Mouse (Mus musculus): ENCODE data around the gene Fhod1. TPM values are rescaled to one million over a fixed set of nuclear protein-coding genes. Genes with fewer than 3 reads are reported as not detected.

Gene Fhod1
- polyA plus RNA-seq, 1 experiment from 2014 or later, result 1.2 TPM

- H3K4me1 ChIP-seq, result peaks cover 69% of the 10 kb centered on the region
- H3K27ac ChIP-seq, result peak overlapping the region; percentile 74
- H3K9ac ChIP-seq, result peak overlapping the region; percentile 77
- WGBS (ENCODE audit: insufficient replicate concordance), result 9% methylated on average over 34 of the region's 34 CpGs
- H3K9me3 ChIP-seq (replicated peaks), result no peaks in the 10 kb centered on the region
- peak overlapping the region; percentile 98 for H3K4me2 ChIP-seq
- H3K36me3 ChIP-seq, result no peaks in the 10 kb centered on the region
- peaks cover 74% of the 10 kb centered on the region for H3K27me3 ChIP-seq (replicated peaks)
- no peak; the same call in 1 of the 2 replicates for ATAC-seq
- H3K4me3 ChIP-seq, result peak overlapping the region; percentile 70
These were observed 934 bp downstream of the Fhod1 start for GRCm38 (mm10) chr8:105346611-105347427.

- peak overlapping the region; percentile 98 for H3K4me2 ChIP-seq
- peaks cover 82% of the 10 kb centered on the region for H3K4me1 ChIP-seq
- 20% methylated on average over 7 of the region's 7 CpGs for WGBS (ENCODE audit: insufficient replicate concordance)
- peaks cover 59% of the 10 kb centered on the region for H3K27me3 ChIP-seq (replicated peaks)
- no peak overlapping the region for H3K4me3 ChIP-seq
- H3K36me3 ChIP-seq, result no peaks in the 10 kb centered on the region
- H3K9ac ChIP-seq, result no peak overlapping the region
- H3K27ac ChIP-seq, result peak overlapping the region; percentile 38; the same call in 1 of the 2 replicates
- no peak for ATAC-seq
- no peaks in the 10 kb centered on the region for H3K9me3 ChIP-seq (replicated peaks)
These were observed 2.4 kb downstream of the Fhod1 start for GRCm38 (mm10) chr8:105345061-105345975.

- Histone ChIP-seq H3K4me2 (no peak overlapping the region), H3K4me3 (no peak overlapping the region), H3K27me3 (replicated peaks) (peaks cover 46% of the 10 kb centered on the region), H3K36me3 (no peaks in the 10 kb centered on the region), H3K27ac (no peak overlapping the region), H3K9ac (no peak overlapping the region; the same call in 1 of the 2 replicates), H3K9me3 (replicated peaks) (no peaks in the 10 kb centered on the region), H3K4me1 (peaks cover 91% of the 10 kb centered on the region)
- WGBS (ENCODE audit: insufficient replicate concordance), result 69% methylated on average over 8 of the region's 8 CpGs
- no peak for ATAC-seq
These were observed 3.8 kb downstream of the Fhod1 start for GRCm38 (mm10) chr8:105343791-105344574.

GRCm38 (mm10) chr8:105342768-105343167 lies 5.0 kb downstream of the Fhod1 start:
- H3K27ac ChIP-seq, result no peak overlapping the region
- no peak overlapping the region for H3K4me2 ChIP-seq
- no peaks in the 10 kb centered on the region for H3K9me3 ChIP-seq (replicated peaks)
- no peak for ATAC-seq
- peaks cover 34% of the 10 kb centered on the region for H3K27me3 ChIP-seq (replicated peaks)
- H3K4me3 ChIP-seq, result no peak overlapping the region
- H3K9ac ChIP-seq, result no peak overlapping the region
- H3K36me3 ChIP-seq, result peaks cover under 1% of the 10 kb centered on the region; the same call in 1 of the 2 replicates
- 51% methylated on average over 4 of the region's 4 CpGs for WGBS (ENCODE audit: insufficient replicate concordance)
- peaks cover 92% of the 10 kb centered on the region for H3K4me1 ChIP-seq

DNA sequence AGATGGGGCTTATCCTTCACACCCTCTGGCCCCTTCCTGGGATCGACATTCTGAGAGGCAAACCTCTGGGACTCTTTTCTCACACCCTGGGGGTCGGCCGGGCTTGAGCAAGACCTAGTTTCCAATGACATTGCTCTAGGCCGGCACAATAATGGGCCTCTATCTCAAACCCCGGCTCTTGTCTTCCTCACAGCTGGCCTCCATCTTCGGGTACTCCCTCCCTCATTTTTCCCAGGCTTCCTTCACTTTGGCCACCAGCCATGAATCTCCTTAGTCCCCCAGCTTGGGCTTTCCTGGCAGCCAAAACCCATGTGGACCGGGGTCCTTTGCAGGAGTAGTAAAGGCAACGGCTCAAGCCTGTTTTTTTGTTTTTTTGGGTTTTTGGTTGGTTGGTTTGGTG lies 6.4 kb downstream of the Fhod1 start:
- H3K36me3 ChIP-seq, result peaks cover 15% of the 10 kb centered on the region
- peaks cover 84% of the 10 kb centered on the region for H3K4me1 ChIP-seq
- H3K4me3 ChIP-seq, result no peak overlapping the region
- H3K4me2 ChIP-seq, result no peak overlapping the region
- H3K9me3 ChIP-seq (replicated peaks), result no peaks in the 10 kb centered on the region
- H3K27me3 ChIP-seq (replicated peaks), result peaks cover 20% of the 10 kb centered on the region
- no peak overlapping the region; the same call in 1 of the 2 replicates for H3K27ac ChIP-seq
- ATAC-seq, result no peak
- H3K9ac ChIP-seq, result no peak overlapping the region
- 62% methylated on average over 8 of the region's 8 CpGs for WGBS (ENCODE audit: insufficient replicate concordance)

- 18% methylated on average over 6 of the region's 6 CpGs for WGBS (ENCODE audit: insufficient replicate concordance)
- Histone ChIP-seq H3K27ac (peak overlapping the region; percentile 59), H3K9me3 (replicated peaks) (no peaks in the 10 kb centered on the region), H3K4me3 (no peak overlapping the region), H3K4me2 (peak overlapping the region; percentile 25; the same call in 1 of the 2 replicates), H3K36me3 (peaks cover 28% of the 10 kb centered on the region), H3K9ac (peak overlapping the region; percentile 23; the same call in 1 of the 2 replicates), H3K27me3 (replicated peaks) (peaks cover 7% of the 10 kb centered on the region; the same call in 1 of the 2 replicates), H3K4me1 (peaks cover 71% of the 10 kb centered on the region)
- ATAC-seq, result peak; percentile 73
These were observed 7.7 kb downstream of the Fhod1 start for GRCm38 (mm10) chr8:105339886-105340635.

DNA sequence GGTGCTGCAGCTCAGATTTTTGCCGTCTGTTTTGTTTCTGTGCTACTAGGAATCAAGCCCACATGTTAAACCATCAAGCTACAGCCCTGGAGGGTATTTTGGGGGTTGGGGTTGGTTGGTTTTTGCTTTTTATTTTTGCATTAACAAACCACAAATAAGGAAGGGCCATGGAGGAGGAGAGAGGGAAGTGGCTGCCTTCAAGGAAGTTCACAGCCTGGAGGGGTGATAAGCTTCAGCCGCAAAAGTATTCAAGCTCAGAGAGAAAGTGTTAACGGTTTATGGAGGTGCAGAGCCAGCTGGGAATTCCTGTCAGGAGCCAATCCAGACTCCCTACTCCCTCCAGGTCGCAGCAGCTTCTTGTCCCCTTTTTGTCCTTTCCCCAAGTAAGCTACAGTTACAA lies 8.8 kb downstream of the Fhod1 start:
- H3K36me3 ChIP-seq, result peaks cover 39% of the 10 kb centered on the region
- 11% methylated on average over 4 of the region's 4 CpGs for WGBS (ENCODE audit: insufficient replicate concordance)
- H3K9me3 ChIP-seq (replicated peaks), result no peaks in the 10 kb centered on the region
- ATAC-seq, result no peak
- no peak overlapping the region for H3K9ac ChIP-seq
- H3K4me2 ChIP-seq, result peak overlapping the region; percentile 5; the same call in 1 of the 2 replicates
- no peak overlapping the region for H3K4me3 ChIP-seq
- H3K27ac ChIP-seq, result peak overlapping the region; percentile 26; the same call in 1 of the 2 replicates
- no peaks in the 10 kb centered on the region for H3K27me3 ChIP-seq (replicated peaks)
- peaks cover 60% of the 10 kb centered on the region for H3K4me1 ChIP-seq

DNA sequence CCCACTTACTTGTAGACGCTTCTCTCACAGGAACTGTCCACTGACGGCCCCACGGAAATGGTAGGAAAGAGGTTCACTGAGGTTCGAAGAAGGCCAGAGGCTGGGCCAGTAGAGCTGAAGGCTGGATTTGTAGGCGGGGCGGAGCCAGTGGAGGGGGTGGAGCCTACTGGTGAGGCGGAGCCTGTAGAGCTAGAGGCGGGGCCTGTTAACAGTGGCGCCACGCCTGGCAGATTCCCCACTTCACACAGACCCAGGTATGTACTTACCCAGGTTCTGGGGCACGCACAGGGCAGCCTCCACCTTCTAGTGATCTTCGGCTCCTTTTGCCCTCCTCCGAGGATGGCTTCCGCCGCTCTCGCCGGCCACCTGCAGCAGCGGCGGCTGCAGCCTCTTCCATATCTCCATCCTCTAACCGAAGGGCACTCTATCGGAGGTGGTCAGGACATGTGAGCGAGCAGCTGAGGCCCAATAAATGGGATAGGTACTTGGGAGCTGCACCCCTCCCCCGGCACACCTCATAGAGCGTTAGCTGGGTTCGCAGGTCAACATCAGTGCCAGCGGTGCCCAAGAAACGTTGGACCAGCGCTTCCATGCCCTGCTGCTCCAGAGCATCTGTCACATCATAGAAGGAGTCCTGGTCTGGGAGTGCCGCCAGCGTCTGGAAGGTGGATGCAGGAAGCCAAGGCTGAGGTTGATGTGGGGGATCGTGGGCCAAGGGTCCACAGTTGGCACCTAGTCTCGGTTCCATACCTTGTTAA lies 11.2 kb downstream of the Fhod1 start:
- WGBS (ENCODE audit: insufficient replicate concordance), result 83% methylated on average over 31 of the region's 32 CpGs
- no peaks in the 10 kb centered on the region for H3K27me3 ChIP-seq (replicated peaks)
- no peaks in the 10 kb centered on the region for H3K9me3 ChIP-seq (replicated peaks)
- H3K4me2 ChIP-seq, result no peak overlapping the region
- peaks cover 63% of the 10 kb centered on the region for H3K36me3 ChIP-seq
- H3K27ac ChIP-seq, result no peak overlapping the region
- ATAC-seq, result no peak
- no peak overlapping the region for H3K4me3 ChIP-seq
- H3K4me1 ChIP-seq, result peaks cover 44% of the 10 kb centered on the region
- no peak overlapping the region for H3K9ac ChIP-seq

- ATAC-seq, result no peak
- H3K36me3 ChIP-seq, result peaks cover 98% of the 10 kb centered on the region
- H3K27ac ChIP-seq, result 0 out of 2 replicates have a peak overlapping the region, but pooled peaks have one; percentile 32
These were observed 15.2 kb downstream of the Fhod1 start for GRCm38 (mm10) chr8:105332523-105332922.

DNA sequence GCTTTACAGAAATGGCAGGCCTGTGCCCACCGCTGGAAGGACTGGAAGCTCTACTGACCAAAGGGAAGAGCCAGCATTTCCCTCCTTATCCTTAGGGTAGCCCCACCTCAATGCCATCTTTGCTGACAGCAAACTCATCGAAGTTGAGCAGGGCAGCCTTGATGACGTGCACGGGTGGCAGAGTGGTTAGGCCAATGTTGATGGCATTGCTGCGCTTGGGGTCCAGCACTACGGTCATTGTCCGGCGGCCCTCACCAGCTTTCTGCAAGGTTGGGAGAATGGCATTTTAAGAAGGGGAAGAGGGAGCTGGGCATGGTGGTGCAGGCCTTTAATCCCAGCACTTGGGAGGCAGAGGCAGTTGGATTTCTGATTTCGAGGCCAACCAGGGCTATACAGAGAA lies 15.8 kb downstream of the Fhod1 start:
- no peak overlapping the region for H3K4me2 ChIP-seq
- WGBS (ENCODE audit: insufficient replicate concordance), result 91% methylated on average over 9 of the region's 9 CpGs
- no peak overlapping the region for H3K4me3 ChIP-seq
- no peaks in the 10 kb centered on the region for H3K27me3 ChIP-seq (replicated peaks)
- no peak for ATAC-seq
- peaks cover 10% of the 10 kb centered on the region for H3K4me1 ChIP-seq
- no peak overlapping the region for H3K9ac ChIP-seq
- peaks cover 92% of the 10 kb centered on the region for H3K36me3 ChIP-seq
- no peak overlapping the region for H3K27ac ChIP-seq
- H3K9me3 ChIP-seq (replicated peaks), result no peaks in the 10 kb centered on the region

More at GRCm38 (mm10) chr8:105332523-105332922, 15.2 kb downstream of the Fhod1 start:
- 72% methylated on average over 2 of the region's 2 CpGs for WGBS (ENCODE audit: insufficient replicate concordance)
- Histone ChIP-seq H3K9me3 (replicated peaks) (no peaks in the 10 kb centered on the region), H3K4me2 (no peak overlapping the region), H3K4me1 (peaks cover 9% of the 10 kb centered on the region), H3K27me3 (replicated peaks) (no peaks in the 10 kb centered on the region), H3K9ac (no peak overlapping the region), H3K4me3 (no peak overlapping the region)

Data from liver, embryonic 12.5 days (tissue).